Mouse (Mus musculus) heart, adult 2 months (tissue): ENCODE measurements around the gene Plcg1.

Source experiments
- CTCF ChIP-seq: fragments of 200-600 bp; IDR thresholded peaks from 2 replicates; pipeline ENCODE4 v1.8.1; 2022; ENCODE audit warnings: antibody characterized with exemption, mild to moderate bottlenecking, moderate library complexity
- EP300 ChIP-seq: fragments of 200-500 bp; IDR thresholded peaks from 2 replicates; pipeline ENCODE4 v1.6.1; 2011; ENCODE audit warnings: low read depth, low read length, control low read depth; ENCODE audit not compliant: insufficient read depth

DNA sequence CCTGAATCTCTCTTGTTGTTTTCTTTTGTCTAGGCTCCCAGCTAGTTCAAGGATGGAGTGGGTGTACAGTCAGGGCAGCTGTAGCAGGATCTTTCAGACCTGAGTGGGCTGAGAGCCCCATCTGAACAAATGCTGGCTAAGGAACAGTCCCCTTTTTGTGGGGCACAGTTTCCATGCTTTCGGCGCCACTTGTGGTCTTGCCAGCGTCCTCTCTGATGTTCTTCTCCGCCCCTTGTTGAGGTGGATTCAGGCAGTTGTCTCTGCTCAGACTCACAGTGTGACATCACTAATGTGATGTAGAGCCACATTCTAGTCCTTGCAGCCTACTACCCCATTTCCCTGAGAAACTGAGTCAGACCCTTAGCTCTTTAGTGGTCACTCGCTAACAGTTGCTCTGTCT, 15.5 kb downstream of the Plcg1 start:
- TF ChIP-seq CTCF (no peak), EP300 (no peak)
